Mouse (Mus musculus): Measurements from ENCODE around the gene Chst11. TPM values are rescaled to one million over a fixed set of nuclear protein-coding genes. Genes with fewer than 3 reads are reported as not detected.
A peak's percentile ranks its signal among the peaks of the same experiment; 100 is the strongest.

The Chst11 gene
- polyA plus RNA-seq, 1 experiment: 12.1 TPM

DNA sequence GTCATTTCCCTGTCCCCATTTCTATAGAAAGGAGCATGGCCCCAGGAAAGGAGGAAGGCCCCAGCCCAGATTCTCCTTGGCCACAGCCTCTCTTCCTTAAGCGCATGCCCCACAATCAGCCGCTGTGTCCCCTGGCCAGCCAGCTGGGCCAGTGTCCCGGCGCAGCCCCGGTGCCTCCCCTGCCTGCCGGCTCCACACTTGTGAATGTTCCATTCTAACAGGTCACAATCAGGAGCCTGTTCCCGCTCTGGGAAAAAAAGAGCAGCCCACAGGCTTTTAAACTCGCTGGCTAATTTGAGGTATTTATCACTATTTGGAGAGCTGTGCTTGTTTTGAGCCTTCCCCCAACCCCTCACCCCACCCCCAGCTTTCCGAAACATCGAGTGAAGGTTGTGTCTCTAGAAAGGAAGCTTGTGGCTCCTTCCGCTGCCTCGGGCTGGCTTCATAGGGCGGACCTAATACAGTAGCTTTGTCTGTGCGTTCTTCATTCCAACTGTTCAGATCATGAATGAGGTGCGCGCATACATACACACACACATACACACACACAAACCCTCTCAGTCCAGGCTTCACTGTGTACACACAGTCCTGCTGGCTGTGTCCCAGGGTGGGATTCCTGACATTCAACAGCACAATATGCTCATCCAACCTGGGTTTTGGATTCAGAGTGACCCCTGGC lies 155.1 kb downstream of the Chst11 start:
- Histone ChIP-seq H3ac (ENCODE audit: control insufficient read depth, insufficient read length) (no peak overlapping the region), H3K27me3 (ENCODE audit: control insufficient read depth, insufficient read depth, insufficient read length) (no peaks in the 10 kb centered on the region), H3K79me2 (ENCODE audit: control insufficient read depth, insufficient read depth) (no peaks in the 10 kb centered on the region), H3K4me2 (ENCODE audit: low read depth) (no peak overlapping the region), H3K4me3 (no peak overlapping the region), H3K36me3 (ENCODE audit: control insufficient read depth, insufficient read depth) (no peaks in the 10 kb centered on the region)
- TF ChIP-seq POLR2AphosphoS2 (IDR thresholded peaks at IDR 0.05; ENCODE audit: insufficient read length, low read depth) (no peak), REST (IDR thresholded peaks at IDR 0.05; ENCODE audit: insufficient read depth, insufficient read length) (no peak), MAX (IDR thresholded peaks at IDR 0.05; ENCODE audit: low read depth) (no peak), TCF12 (IDR thresholded peaks at IDR 0.05; ENCODE audit: insufficient read depth, poor library complexity, severe bottlenecking) (no peak), MYOG (IDR thresholded peaks at IDR 0.05; ENCODE audit: control insufficient read depth in 1 of 3, insufficient read depth in 1 of 3, insufficient read length in 2 of 3, low read depth in 2 of 3) (no peak), USF1 (IDR thresholded peaks at IDR 0.05; ENCODE audit: low read depth) (no peak)

DNA sequence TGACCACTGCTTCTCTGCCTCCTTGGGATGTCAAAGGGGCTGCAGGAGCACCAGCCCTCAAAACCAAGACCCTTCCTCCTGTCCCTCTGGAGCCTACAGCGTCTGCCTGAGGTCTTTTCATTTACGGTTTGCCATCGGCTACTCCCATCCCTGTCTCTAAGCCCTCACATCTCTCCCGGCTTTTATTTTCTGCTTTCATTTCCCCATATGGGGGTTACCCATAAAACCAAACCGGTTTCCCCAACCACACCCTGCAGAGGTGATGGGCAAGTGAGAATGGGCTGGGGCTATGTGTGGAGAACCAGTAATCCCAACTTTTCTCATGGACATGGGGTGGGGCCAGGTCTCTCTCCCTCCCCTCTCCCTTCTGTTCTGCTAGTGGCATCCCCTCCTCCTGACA lies 156.1 kb downstream of the Chst11 start:
- Histone ChIP-seq H3K27me3 (ENCODE audit: control insufficient read depth, insufficient read depth, insufficient read length) (no peaks in the 10 kb centered on the region), H3K79me2 (ENCODE audit: control insufficient read depth, insufficient read depth) (no peaks in the 10 kb centered on the region), H3K4me3 (no peak overlapping the region), H3ac (ENCODE audit: control insufficient read depth, insufficient read length) (no peak overlapping the region), H3K4me2 (ENCODE audit: low read depth) (no peak overlapping the region), H3K36me3 (ENCODE audit: control insufficient read depth, insufficient read depth) (no peaks in the 10 kb centered on the region)
- TF ChIP-seq CEBPB (IDR thresholded peaks at IDR 0.05; ENCODE audit: insufficient read depth, poor library complexity, severe bottlenecking) (no peak), REST (IDR thresholded peaks at IDR 0.05; ENCODE audit: insufficient read depth, insufficient read length) (no peak), POLR2A (IDR thresholded peaks at IDR 0.05; ENCODE audit: insufficient read length, low read depth) (no peak), MAX (IDR thresholded peaks at IDR 0.05; ENCODE audit: low read depth) (no peak), MYOG (IDR thresholded peaks at IDR 0.05; ENCODE audit: control insufficient read depth in 1 of 3, insufficient read depth in 1 of 3, insufficient read length in 2 of 3, low read depth in 2 of 3) (no peak), E2F4 (IDR thresholded peaks at IDR 0.05; ENCODE audit: insufficient read depth) (no peak), TCF3 (IDR thresholded peaks at IDR 0.05; ENCODE audit: insufficient read length, low read depth) (no peak), POLR2AphosphoS2 (IDR thresholded peaks at IDR 0.05; ENCODE audit: insufficient read length, low read depth) (no peak), TCF12 (IDR thresholded peaks at IDR 0.05; ENCODE audit: insufficient read depth, poor library complexity, severe bottlenecking) (no peak), MYOD1 (IDR thresholded peaks at IDR 0.05; ENCODE audit: control insufficient read depth in 1 of 3, insufficient read length in 2 of 3, low read depth in 2 of 3) (no peak), SRF (IDR thresholded peaks at IDR 0.05; ENCODE audit: control insufficient read depth, insufficient read length, low read depth) (no peak)

- Histone ChIP-seq H3K27me3 (ENCODE audit: control insufficient read depth, insufficient read depth, insufficient read length) (no peaks in the 10 kb centered on the region), H3K79me2 (ENCODE audit: control insufficient read depth, insufficient read depth) (no peaks in the 10 kb centered on the region), H3ac (ENCODE audit: control insufficient read depth, insufficient read length) (no peak overlapping the region), H3K4me2 (ENCODE audit: low read depth) (no peak overlapping the region), H3K36me3 (ENCODE audit: control insufficient read depth, insufficient read depth) (no peaks in the 10 kb centered on the region), H3K4me3 (no peak overlapping the region)
- no peak for TF ChIP-seq REST (IDR thresholded peaks at IDR 0.05; ENCODE audit: insufficient read depth, insufficient read length)
- TF ChIP-seq TCF12 (IDR thresholded peaks at IDR 0.05; ENCODE audit: insufficient read depth, poor library complexity, severe bottlenecking): no peak
- no peak for TF ChIP-seq POLR2A (IDR thresholded peaks at IDR 0.05; ENCODE audit: insufficient read length, low read depth)
- TF ChIP-seq MYOG (IDR thresholded peaks at IDR 0.05; ENCODE audit: control insufficient read depth in 1 of 3, insufficient read depth in 1 of 3, insufficient read length in 2 of 3, low read depth in 2 of 3): peak in 2 of 3 experiments; percentile 27 to 57
- TF ChIP-seq TCF3 (IDR thresholded peaks at IDR 0.05; ENCODE audit: insufficient read length, low read depth): no peak
- TF ChIP-seq MAX (IDR thresholded peaks at IDR 0.05; ENCODE audit: low read depth): no peak
- no peak for TF ChIP-seq CEBPB (IDR thresholded peaks at IDR 0.05; ENCODE audit: insufficient read depth, poor library complexity, severe bottlenecking)
- TF ChIP-seq POLR2AphosphoS2 (IDR thresholded peaks at IDR 0.05; ENCODE audit: insufficient read length, low read depth): no peak
- TF ChIP-seq SRF (IDR thresholded peaks at IDR 0.05; ENCODE audit: control insufficient read depth, insufficient read length, low read depth): no peak
- TF ChIP-seq USF1 (IDR thresholded peaks at IDR 0.05; ENCODE audit: low read depth): no peak
- no peak for TF ChIP-seq E2F4 (IDR thresholded peaks at IDR 0.05; ENCODE audit: insufficient read depth)
- peak in 2 of 3 experiments; percentile 34 to 72 for TF ChIP-seq MYOD1 (IDR thresholded peaks at IDR 0.05; ENCODE audit: control insufficient read depth in 1 of 3, insufficient read length in 2 of 3, low read depth in 2 of 3)
Measured at GRCm38 (mm10) chr10:83143049-83143448, 157.8 kb downstream of the Chst11 start.

- no peaks in the 10 kb centered on the region for H3K36me3 ChIP-seq (ENCODE audit: control insufficient read depth, insufficient read depth)
- no peak overlapping the region for H3ac ChIP-seq (ENCODE audit: control insufficient read depth, insufficient read length)
- no peak overlapping the region for H3K4me3 ChIP-seq
- TF ChIP-seq REST (IDR thresholded peaks at IDR 0.05; ENCODE audit: insufficient read depth, insufficient read length) (no peak), MYOD1 (IDR thresholded peaks at IDR 0.05; ENCODE audit: control insufficient read depth in 1 of 3, insufficient read length in 2 of 3, low read depth in 2 of 3) (no peak), POLR2AphosphoS2 (IDR thresholded peaks at IDR 0.05; ENCODE audit: insufficient read length, low read depth) (no peak), POLR2A (IDR thresholded peaks at IDR 0.05; ENCODE audit: insufficient read length, low read depth) (no peak), MAX (IDR thresholded peaks at IDR 0.05; ENCODE audit: low read depth) (no peak), TCF3 (IDR thresholded peaks at IDR 0.05; ENCODE audit: insufficient read length, low read depth) (no peak), E2F4 (IDR thresholded peaks at IDR 0.05; ENCODE audit: insufficient read depth) (no peak), MYOG (IDR thresholded peaks at IDR 0.05; ENCODE audit: control insufficient read depth in 1 of 3, insufficient read depth in 1 of 3, insufficient read length in 2 of 3, low read depth in 2 of 3) (no peak), USF1 (IDR thresholded peaks at IDR 0.05; ENCODE audit: low read depth) (no peak), TCF12 (IDR thresholded peaks at IDR 0.05; ENCODE audit: insufficient read depth, poor library complexity, severe bottlenecking) (no peak), CEBPB (IDR thresholded peaks at IDR 0.05; ENCODE audit: insufficient read depth, poor library complexity, severe bottlenecking) (no peak), SRF (IDR thresholded peaks at IDR 0.05; ENCODE audit: control insufficient read depth, insufficient read length, low read depth) (no peak)
- H3K27me3 ChIP-seq (ENCODE audit: control insufficient read depth, insufficient read depth, insufficient read length): no peaks in the 10 kb centered on the region
- H3K4me2 ChIP-seq (ENCODE audit: low read depth): no peak overlapping the region
- no peaks in the 10 kb centered on the region for H3K79me2 ChIP-seq (ENCODE audit: control insufficient read depth, insufficient read depth)
Measured at GRCm38 (mm10) chr10:83145836-83146235, 160.5 kb downstream of the Chst11 start.

All from myocyte (in vitro differentiated cells).